Mouse (Mus musculus) E14TG2a.4 (cell line): ENCODE data around the gene Gm21860.
"Not testable (repeated sequence)": the region's sequence is repeated elsewhere in the genome, so short reads cannot be mapped to it uniquely, and the experiment has no call there.

Experiments
- CTCF ChIP-seq: conservative IDR thresholded peaks from 2 replicates; pipeline ENCODE4 v1.5.1; 2014; ENCODE audit warnings: low read length
- NANOG ChIP-seq: IDR thresholded peaks from 2 replicates; pipeline ENCODE4 v1.6.1; 2014; ENCODE audit warnings: borderline replicate concordance, low read length, mixed read lengths
- POU5F1 ChIP-seq: IDR thresholded peaks from 2 replicates; pipeline ENCODE4 v1.6.1; 2014; ENCODE audit warnings: low read length, borderline replicate concordance

- not testable (repeated sequence) for TF ChIP-seq NANOG, CTCF, POU5F1
These were observed 26.2 kb downstream of the Gm21860 start for GRCm38 (mm10) chrY:90728251-90728904.
